In the genomic region with DNA sequence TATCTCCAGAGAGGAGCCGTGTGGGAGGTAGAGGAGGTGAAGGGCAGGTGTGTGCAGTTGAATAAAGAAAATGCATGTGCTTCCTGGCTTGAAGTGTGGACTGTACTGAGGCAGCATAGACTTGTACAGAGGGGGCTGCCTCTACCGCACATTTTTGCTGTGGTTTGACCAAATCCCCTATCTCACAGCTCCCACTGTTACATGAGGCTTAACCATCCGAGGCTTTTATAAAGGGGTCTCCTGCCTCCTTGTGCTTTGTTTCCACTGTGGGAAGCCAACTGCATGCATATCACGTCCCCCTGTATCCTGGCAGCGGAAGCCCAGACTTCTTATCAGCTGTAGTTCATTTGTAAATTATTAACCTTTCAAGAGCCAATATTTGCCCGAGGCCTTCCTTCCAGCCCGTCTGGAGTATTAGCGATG, we compare ENCODE assay signal across 13 mouse cellular contexts. TPM values are rescaled to one million over a fixed set of nuclear protein-coding genes. Genes with fewer than 3 reads are reported as not detected.
DNase-seq lines count a peak whose midpoint lies in the region; ATAC-seq and TF ChIP-seq lines count a peak whose summit lies in the region.
"Had no signal": no experiment of that assay in that cellular context is flagged by ENCODE, and none has a peak within 500 bp of the region (broad histone marks: within the 10 kb centered on the region; RNA-seq: fewer than 3 reads in every experiment).

No protein-coding gene starts in this region.

- H3K27me3 ChIP-seq in heart, embryonic 13.5 days (replicated peaks) = peaks cover 11% of the 10 kb centered on the region; the same call in 1 of the 2 replicates
- no peaks in the 10 kb centered on the region; the same call in none of the 2 replicates for H3K27me3 ChIP-seq in forebrain, postnatal 0 days (ENCODE audit: insufficient read depth, low read length)
- H3K27me3 ChIP-seq in liver, embryonic 13.5 days = no peaks in the 10 kb centered on the region
- H3K27me3 ChIP-seq in midbrain, embryonic 16.5 days (ENCODE audit: control insufficient read depth, insufficient read depth, low read depth, low read length) = no peaks in the 10 kb centered on the region
- H3K27me3 ChIP-seq: embryonic facial prominence, embryonic 12.5 days had no signal

- ATAC-seq in heart, embryonic 13.5 days (ENCODE audit: extremely low read depth, insufficient number of reproducible peaks, low FRiP score, low TSS enrichment) = no peak
- peak; percentile 79 for ATAC-seq in forebrain, postnatal 0 days
- peak; percentile 36; the same call in 1 of the 2 replicates for ATAC-seq in liver, embryonic 13.5 days (ENCODE audit: low read depth)
- ATAC-seq in midbrain, embryonic 16.5 days = peak; percentile 71

- H3K9me3 ChIP-seq in heart, embryonic 13.5 days = no peaks in the 10 kb centered on the region
- no peaks in the 10 kb centered on the region for H3K9me3 ChIP-seq in forebrain, postnatal 0 days (ENCODE audit: low read length)
- H3K9me3 ChIP-seq in liver, embryonic 13.5 days (replicated peaks) = no peaks in the 10 kb centered on the region
- H3K9me3 ChIP-seq in midbrain, embryonic 16.5 days (replicated peaks; ENCODE audit: control insufficient read depth, low read length, poor library complexity, severe bottlenecking) = no peaks in the 10 kb centered on the region
- H3K9me3 ChIP-seq: embryonic facial prominence, embryonic 12.5 days; limb, embryonic 12.5 days had no signal

- no peak overlapping the region for H3K27ac ChIP-seq in heart, embryonic 13.5 days (replicated peaks)
- no peak overlapping the region for H3K27ac ChIP-seq in forebrain, postnatal 0 days (ENCODE audit: low read depth, low read length)
- no peak overlapping the region for H3K27ac ChIP-seq in liver, embryonic 13.5 days
- peak overlapping the region; percentile 76 for H3K27ac ChIP-seq in midbrain, embryonic 16.5 days (ENCODE audit: low read length)
- H3K27ac ChIP-seq in left cerebral cortex, adult 2 months = no peak overlapping the region
- H3K27ac ChIP-seq: embryonic facial prominence, embryonic 12.5 days; limb, embryonic 12.5 days had no signal

- TF ChIP-seq CTCF in forebrain, postnatal 0 days (IDR thresholded peaks at IDR 0.05; ENCODE audit: low read depth) = no peak
- TF ChIP-seq CTCF in left cerebral cortex, adult 2 months (IDR thresholded peaks at IDR 0.05) = no peak

- H3K4me3 ChIP-seq in heart, embryonic 13.5 days = no peak overlapping the region
- H3K4me3 ChIP-seq in forebrain, postnatal 0 days (ENCODE audit: low read depth, low read length) = no peak overlapping the region
- no peak overlapping the region for H3K4me3 ChIP-seq in liver, embryonic 13.5 days (replicated peaks)
- no peak overlapping the region for H3K4me3 ChIP-seq in midbrain, embryonic 16.5 days (ENCODE audit: low read depth, low read length)
- no peak overlapping the region for H3K4me3 ChIP-seq in left cerebral cortex, adult 2 months
- H3K4me3 ChIP-seq: embryonic facial prominence, embryonic 12.5 days; limb, embryonic 12.5 days had no signal

- no peak overlapping the region for H3K4me2 ChIP-seq in heart, embryonic 13.5 days
- H3K4me2 ChIP-seq in forebrain, postnatal 0 days (ENCODE audit: low read depth) = no peak overlapping the region
- H3K4me2 ChIP-seq in liver, embryonic 13.5 days = no peak overlapping the region
- H3K4me2 ChIP-seq in midbrain, embryonic 16.5 days (ENCODE audit: low read length) = no peak overlapping the region
- H3K4me2 ChIP-seq: embryonic facial prominence, embryonic 12.5 days; limb, embryonic 12.5 days had no signal

- DNase-seq in heart, postnatal 4 days = no peak
- no peak for DNase-seq in forebrain, postnatal 0 days
- no peak for DNase-seq in liver, embryonic 13.5 days
- no peak for DNase-seq in left cerebral cortex, adult 2 months (ENCODE audit: extremely low spot score in 1 of 2, low spot score in 2 of 2)
- DNase-seq in adrenal gland, postnatal 25 days = no peak
- DNase-seq in spleen, postnatal 10 days (ENCODE audit: low spot score in 2 of 2) = no peak
- DNase-seq: gastrocnemius, postnatal 25 days; kidney, adult 8-10 months had no signal

- intact Hi-C loops in left cerebral cortex, adult 2 months (cut with DNase I) = no loop called here

- H3K4me1 ChIP-seq in heart, embryonic 13.5 days = peaks cover 28% of the 10 kb centered on the region
- peaks cover 3% of the 10 kb centered on the region; the same call in 1 of the 2 replicates for H3K4me1 ChIP-seq in forebrain, postnatal 0 days (ENCODE audit: insufficient read depth)
- H3K4me1 ChIP-seq in liver, embryonic 13.5 days (replicated peaks) = peaks cover 17% of the 10 kb centered on the region
- H3K4me1 ChIP-seq in midbrain, embryonic 16.5 days (ENCODE audit: control insufficient read depth, insufficient read depth, low read length) = peaks cover 17% of the 10 kb centered on the region

- no peaks in the 10 kb centered on the region for H3K36me3 ChIP-seq in heart, embryonic 13.5 days
- no peaks in the 10 kb centered on the region for H3K36me3 ChIP-seq in forebrain, postnatal 0 days (ENCODE audit: insufficient read depth)
- H3K36me3 ChIP-seq in liver, embryonic 13.5 days = no peaks in the 10 kb centered on the region
- H3K36me3 ChIP-seq in midbrain, embryonic 16.5 days (ENCODE audit: control insufficient read depth, insufficient read depth, low read length) = no peaks in the 10 kb centered on the region
- H3K36me3 ChIP-seq: embryonic facial prominence, embryonic 12.5 days; limb, embryonic 12.5 days had no signal

- H3K9ac ChIP-seq in heart, embryonic 13.5 days = peak overlapping the region; percentile 13; the same call in 1 of the 2 replicates
- H3K9ac ChIP-seq in forebrain, postnatal 0 days = no peak overlapping the region
- no peak overlapping the region for H3K9ac ChIP-seq in liver, embryonic 13.5 days
- H3K9ac ChIP-seq in midbrain, embryonic 16.5 days (ENCODE audit: low read depth, low read length) = peak overlapping the region; percentile 18; the same call in 1 of the 2 replicates
- H3K9ac ChIP-seq: embryonic facial prominence, embryonic 12.5 days; limb, embryonic 12.5 days had no signal

- 33% methylated on average over 8 of the region's 8 CpGs for WGBS in heart, embryonic 13.5 days
- 30% methylated on average over 8 of the region's 8 CpGs for WGBS in forebrain, postnatal 0 days
- WGBS in liver, embryonic 13.5 days (ENCODE audit: insufficient replicate concordance) = 27% methylated on average over 8 of the region's 8 CpGs
- WGBS in midbrain, embryonic 16.5 days = 15% methylated on average over 8 of the region's 8 CpGs

RNA-seq across cellular contexts. Expression of a gene that starts 53.6 kb away (rescaled TPM):
- 7.5 and 8.3 TPM in 2 replicates for polyA plus RNA-seq in heart, embryonic 13.5 days (2015; fragmentation: Nextera tagmentation; extraction: Ambion mirVana)
- 1 to 10 TPM; 3.9 to 4.1 TPM for total RNA-seq in heart, postnatal 4 days (2021)
- total RNA-seq in forebrain, postnatal 0 days (2014; rRNA removed) = 50.3 and 56.1 TPM in 2 replicates
- polyA plus RNA-seq in forebrain, postnatal 0 days (2015; fragmentation: Nextera tagmentation; extraction: Ambion mirVana) = 37.4 and 46.0 TPM in 2 replicates
- 0.35 and 0.59 TPM in 2 replicates for polyA plus RNA-seq in liver, embryonic 13.5 days (2015; fragmentation: Nextera tagmentation; extraction: Ambion mirVana)
- 53.5 and 54.1 TPM in 2 replicates for polyA plus RNA-seq in midbrain, embryonic 16.5 days (2015; fragmentation: Nextera tagmentation; extraction: Ambion mirVana)
- total RNA-seq in left cerebral cortex, adult 2 months (2021) = 10 to 100 TPM; 41.7 to 47.6 TPM
- 0.12 TPM in 1 of 2 replicates, not detected in the other for total RNA-seq in adrenal gland, postnatal 25 days (2021)
- total RNA-seq: neutrophil, adult 5-6 weeks had no signal

Comparison
In these comparisons a context has a peak if more than half of its experiments do, and no peak if none do; other contexts are left out.
1. H3K9ac ChIP-seq: peak in heart, embryonic 13.5 days (single experiment) and midbrain, embryonic 16.5 days (single experiment); none in forebrain, postnatal 0 days (single experiment) and liver, embryonic 13.5 days (single experiment).
2. RNA of a gene that starts 53.6 kb away (total RNA-seq): 50.3 to 56.1 TPM in forebrain, postnatal 0 days and 41.7 to 47.6 TPM in left cerebral cortex, adult 2 months; 3.9 to 4.1 TPM in heart, postnatal 4 days and 0.12 TPM in adrenal gland, postnatal 25 days; every median in the first group is over 4 times any median in the second.